Mouse (Mus musculus) lung, postnatal 0 days (tissue): ENCODE data around the gene Kmt2e. TPM values are rescaled to one million over a fixed set of nuclear protein-coding genes. Genes with fewer than 3 reads are reported as not detected.

Experiments
- ATAC-seq: fragments of 200-750 bp; cut with Nextera tagmentation; 2 replicates; pipeline ENCODE4 v1.8.0; 2017; ENCODE audit warnings: moderate library complexity
- DNase-seq: peaks from one replicate; pipeline ENCODE4 v3.0.0-alpha.2; 2016; ENCODE audit warnings: low spot score
- H3K27ac ChIP-seq: fragments of 300-500 bp; sonication (generic); 2 replicates; pipeline ENCODE4 v1.5.1; 2014; ENCODE audit warnings: antibody characterized with exemption, mild to moderate bottlenecking, low read length, mixed read lengths
- H3K27me3 ChIP-seq: fragments of 300-500 bp; sonication (generic); replicated peaks from 2 replicates; pipeline ENCODE4 v1.6.1; 2014; ENCODE audit warnings: low read length, mixed read lengths; ENCODE audit not compliant: insufficient read depth
- H3K36me3 ChIP-seq: fragments of 300-500 bp; sonication (generic); 2 replicates; pipeline ENCODE4 v1.6.1; 2014; ENCODE audit warnings: low read length, mixed read lengths; ENCODE audit not compliant: insufficient read depth
- H3K4me1 ChIP-seq: fragments of 300-500 bp; sonication (generic); 2 replicates; pipeline ENCODE4 v1.6.1; 2014; ENCODE audit warnings: antibody characterized with exemption, low read depth, low read length, mixed read lengths; ENCODE audit not compliant: insufficient read depth
- H3K4me2 ChIP-seq: fragments of 300-500 bp; sonication (generic); replicated peaks from 2 replicates; pipeline ENCODE4 v1.6.1; 2014; ENCODE audit warnings: low read depth, mild to moderate bottlenecking, low read length, moderate library complexity, mixed read lengths
- H3K4me3 ChIP-seq: fragments of 300-500 bp; sonication (generic); 2 replicates; pipeline ENCODE4 v1.5.1; 2014; ENCODE audit warnings: low read depth, low read length
- H3K9ac ChIP-seq: fragments of 300-500 bp; sonication (generic); replicated peaks from 2 replicates; pipeline ENCODE4 v1.6.1; 2014; ENCODE audit warnings: low read depth, mild to moderate bottlenecking
- H3K9me3 ChIP-seq: fragments of 300-500 bp; sonication (generic); 2 replicates; pipeline ENCODE4 v1.6.1; 2016; ENCODE audit warnings: low read length, mixed read lengths
- CTCF ChIP-seq: IDR thresholded peaks from 2 replicates; pipeline ENCODE4 v1.5.1; 2016; ENCODE audit warnings: antibody characterized with exemption, mild to moderate bottlenecking
- EP300 ChIP-seq: IDR thresholded peaks from 2 replicates; pipeline ENCODE4 v1.6.1; 2016; ENCODE audit warnings: antibody characterized with exemption, mild to moderate bottlenecking, control low read depth
- WGBS: fragments of 180-500 bp; shearing (Covaris S2); extraction: QIAGEN DNeasy Blood & Tissue Kit; methylation state at CpG from one replicate; pipeline ENCODE4 v1.1.7; 2014; 5-methylcytosine and 5-hydroxymethylcytosine counted together
- polyA plus RNA-seq: library from polyadenylated mRNA; unstranded; fragments of >200 nt; fragmentation: Nextera tagmentation; extraction: Ambion mirVana; gene quantifications from 2 replicates; pipeline ENCODE4 v1.2.1, GENCODE M21; 2015

Kmt2e gene
- polyA plus RNA-seq, 1 experiment from 2014 or later: 97.3 TPM

GRCm38 (mm10) chr5:23413058-23413457, 21.2 kb upstream of the Kmt2e start:
- Histone ChIP-seq H3K9ac (no peak overlapping the region), H3K4me3 (no peak overlapping the region), H3K27me3 (no peaks in the 10 kb centered on the region), H3K4me1 (peaks cover 18% of the 10 kb centered on the region), H3K9me3 (no peaks in the 10 kb centered on the region), H3K4me2 (no peak overlapping the region), H3K36me3 (no peaks in the 10 kb centered on the region), H3K27ac (0 out of 2 replicates have a peak overlapping the region, but pooled peaks have one; percentile 52)
- WGBS: 67% methylated on average over 4 of the region's 4 CpGs
- no peak for TF ChIP-seq EP300
- no peak for TF ChIP-seq CTCF
- DNase-seq (no peak), ATAC-seq (no peak)

- H3K36me3 ChIP-seq: no peaks in the 10 kb centered on the region
- H3K4me3 ChIP-seq: no peak overlapping the region
- no peak overlapping the region for H3K4me2 ChIP-seq
- 62% methylated on average over 12 of the region's 12 CpGs for WGBS
- H3K27me3 ChIP-seq: no peaks in the 10 kb centered on the region
- TF ChIP-seq CTCF (no peak), EP300 (no peak)
- H3K27ac ChIP-seq: peak overlapping the region; percentile 52
- ATAC-seq: no peak
- H3K9me3 ChIP-seq: no peaks in the 10 kb centered on the region
- DNase-seq: peak; percentile 21
- H3K4me1 ChIP-seq: peaks cover 18% of the 10 kb centered on the region
- H3K9ac ChIP-seq: no peak overlapping the region
These were observed 20.4 kb upstream of the Kmt2e start for GRCm38 (mm10) chr5:23413575-23414470.

- no peak for ATAC-seq
- Histone ChIP-seq H3K4me2 (no peak overlapping the region), H3K9ac (no peak overlapping the region), H3K27me3 (no peaks in the 10 kb centered on the region), H3K27ac (peak overlapping the region; percentile 52; the same call in 1 of the 2 replicates), H3K9me3 (no peaks in the 10 kb centered on the region), H3K4me3 (no peak overlapping the region), H3K4me1 (peaks cover 19% of the 10 kb centered on the region), H3K36me3 (no peaks in the 10 kb centered on the region)
- DNase-seq: peak; percentile 64
- WGBS: 43% methylated on average over 4 of the region's 4 CpGs
- TF ChIP-seq EP300 (peak; percentile 18; the same call in 1 of the 2 replicates), CTCF (no peak)
These were observed 19.6 kb upstream of the Kmt2e start for GRCm38 (mm10) chr5:23414490-23415126.

- no peaks in the 10 kb centered on the region for H3K36me3 ChIP-seq
- WGBS: 18% methylated on average over 7 of the region's 7 CpGs
- no peak overlapping the region for H3K4me2 ChIP-seq
- ATAC-seq (peak; percentile 34), DNase-seq (peak; percentile 90)
- H3K9me3 ChIP-seq: no peaks in the 10 kb centered on the region
- H3K27ac ChIP-seq: peak overlapping the region; percentile 55
- H3K4me1 ChIP-seq: peaks cover 18% of the 10 kb centered on the region
- 0 out of 2 replicates have a peak overlapping the region, but pooled peaks have one; percentile 23 for H3K9ac ChIP-seq
- no peaks in the 10 kb centered on the region for H3K27me3 ChIP-seq
- TF ChIP-seq EP300 (peak; percentile 67; the same call in 1 of the 2 replicates), CTCF (peak; percentile 81)
- H3K4me3 ChIP-seq: no peak overlapping the region
These were observed 18.5 kb upstream of the Kmt2e start for GRCm38 (mm10) chr5:23415571-23416285.

GRCm38 (mm10) chr5:23416286-23416643, 18.0 kb upstream of the Kmt2e start:
- Histone ChIP-seq H3K4me2 (no peak overlapping the region), H3K9me3 (no peaks in the 10 kb centered on the region), H3K27me3 (no peaks in the 10 kb centered on the region), H3K4me1 (peaks cover 16% of the 10 kb centered on the region), H3K4me3 (no peak overlapping the region), H3K9ac (no peak overlapping the region), H3K27ac (peak overlapping the region; percentile 55), H3K36me3 (no peaks in the 10 kb centered on the region)
- ATAC-seq: peak; percentile 30
- peak; percentile 49 for DNase-seq
- WGBS: 48% methylated on average over 6 of the region's 6 CpGs
- TF ChIP-seq CTCF (no peak), EP300 (no peak)

GRCm38 (mm10) chr5:23417716-23418115, 16.5 kb upstream of the Kmt2e start:
- no peak for ATAC-seq
- no peak for DNase-seq
- Histone ChIP-seq H3K9me3 (no peaks in the 10 kb centered on the region), H3K36me3 (no peaks in the 10 kb centered on the region; the same call in 1 of the 2 replicates), H3K4me2 (peak overlapping the region; percentile 52), H3K4me3 (peak overlapping the region; percentile 68), H3K9ac (peak overlapping the region; percentile 76), H3K27me3 (no peaks in the 10 kb centered on the region), H3K27ac (peak overlapping the region; percentile 99), H3K4me1 (peaks cover 16% of the 10 kb centered on the region)
- 51% methylated on average over 2 of the region's 2 CpGs for WGBS
- no peak for TF ChIP-seq EP300
- no peak for TF ChIP-seq CTCF
